Mouse (Mus musculus): ENCODE results near the gene Neu3. TPM values are rescaled to one million over a fixed set of nuclear protein-coding genes. Genes with fewer than 3 reads are reported as not detected.
A peak's percentile ranks its signal among the peaks of the same experiment; 100 is the strongest.
"Not testable (repeated sequence)": the region's sequence is repeated elsewhere in the genome, so short reads cannot be mapped to it uniquely, and the experiment has no call there.

Neu3 gene
- polyA plus RNA-seq, 1 experiment from 2014 or later, result 3.0 TPM

DNA sequence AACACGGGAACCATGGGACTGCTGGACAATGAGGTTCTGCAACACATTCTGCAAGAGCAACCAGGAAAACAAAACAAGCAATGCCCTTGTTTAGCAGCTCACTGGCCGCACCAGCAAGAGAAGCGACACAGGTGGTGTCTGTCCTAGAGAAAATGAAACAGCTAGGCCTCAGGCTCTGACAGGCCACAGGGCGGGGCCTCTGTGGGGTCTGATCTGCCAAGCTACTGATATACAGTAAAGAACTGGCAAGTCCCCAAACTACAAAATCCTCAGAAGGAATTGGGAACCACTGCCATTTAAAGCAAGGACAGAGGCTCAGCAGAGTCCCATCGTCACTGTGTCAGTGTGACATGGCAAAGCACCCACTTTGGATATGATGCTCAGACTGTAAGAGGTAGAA is 5.8 kb downstream of the Neu3 start:
- H3K9ac ChIP-seq (replicated peaks; ENCODE audit: low read length), result no peak overlapping the region
- no peaks in the 10 kb centered on the region for H3K27me3 ChIP-seq (ENCODE audit: insufficient read depth, low read length)
- ATAC-seq (ENCODE audit: low FRiP score, low TSS enrichment), result no peak
- H3K9me3 ChIP-seq (ENCODE audit: low read length), result no peaks in the 10 kb centered on the region
- 62% methylated on average over 5 of the region's 5 CpGs for WGBS
- H3K4me2 ChIP-seq (replicated peaks; ENCODE audit: low read depth, low read length), result no peak overlapping the region
- H3K4me3 ChIP-seq (ENCODE audit: low read length), result no peak overlapping the region
- no peaks in the 10 kb centered on the region for H3K36me3 ChIP-seq (ENCODE audit: insufficient read depth, low read length)
- peaks cover 2% of the 10 kb centered on the region; the same call in 1 of the 2 replicates for H3K4me1 ChIP-seq (ENCODE audit: insufficient read depth, low read length)
- H3K27ac ChIP-seq (ENCODE audit: low read length), result no peak overlapping the region

DNA sequence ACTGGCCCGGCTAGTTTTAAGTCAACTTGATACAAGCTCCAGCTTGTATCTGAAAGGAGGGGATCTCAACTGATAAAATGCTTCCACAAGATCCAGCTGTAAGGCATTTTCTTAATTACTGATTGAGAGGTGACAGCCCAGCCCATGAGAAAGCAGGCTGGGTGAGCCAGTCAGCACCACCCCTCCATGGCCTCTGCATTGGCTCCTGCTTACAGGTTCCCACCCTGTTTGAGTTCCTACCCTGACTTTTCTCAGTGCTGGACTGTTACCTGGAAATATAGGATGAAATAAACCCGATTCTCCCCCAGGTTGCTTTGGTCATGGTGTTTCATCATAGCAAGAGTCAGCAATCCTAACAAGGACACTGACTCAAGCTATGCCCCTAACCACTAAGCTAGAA is 6.3 kb downstream of the Neu3 start:
- Histone ChIP-seq H3K36me3 (ENCODE audit: insufficient read depth, low read length) (no peaks in the 10 kb centered on the region), H3K4me3 (ENCODE audit: low read length) (no peak overlapping the region), H3K27ac (ENCODE audit: low read length) (no peak overlapping the region), H3K9ac (replicated peaks; ENCODE audit: low read length) (no peak overlapping the region), H3K4me1 (ENCODE audit: insufficient read depth, low read length) (peaks cover 2% of the 10 kb centered on the region; the same call in 1 of the 2 replicates), H3K4me2 (replicated peaks; ENCODE audit: low read depth, low read length) (no peak overlapping the region), H3K9me3 (ENCODE audit: low read length) (no peaks in the 10 kb centered on the region), H3K27me3 (ENCODE audit: insufficient read depth, low read length) (no peaks in the 10 kb centered on the region)
- WGBS, result 83% methylated on average over 2 of the region's 2 CpGs
- no peak for ATAC-seq (ENCODE audit: low FRiP score, low TSS enrichment)

DNA sequence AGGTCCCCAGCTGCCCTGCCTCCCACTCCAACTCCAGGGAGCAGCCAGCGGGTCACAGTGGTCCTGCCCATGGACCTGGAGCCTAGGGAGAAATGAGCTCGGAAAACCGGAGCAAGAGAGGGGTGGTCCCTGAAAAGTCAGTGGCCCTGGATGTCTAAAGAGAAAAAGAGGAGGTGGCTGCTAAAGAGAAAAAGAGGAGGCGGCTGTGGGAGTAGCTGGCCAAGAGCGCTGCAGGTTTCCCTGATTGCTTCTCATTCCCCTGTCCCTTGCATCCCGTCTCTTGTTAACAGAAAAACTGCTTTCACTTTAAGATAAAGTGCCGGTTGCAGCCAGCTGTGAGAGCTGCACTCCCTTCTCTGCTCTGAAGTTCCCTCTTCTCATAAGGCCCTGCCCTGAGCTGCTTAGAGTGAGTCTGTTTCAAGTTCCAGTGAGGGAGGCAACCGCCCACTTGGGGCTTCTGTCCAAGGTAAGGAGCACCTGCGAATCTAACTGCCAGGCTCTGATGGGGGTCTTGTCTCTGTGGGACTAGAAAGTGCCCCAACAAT is 10.0 kb downstream of the Neu3 start:
- H3K4me2 ChIP-seq (replicated peaks; ENCODE audit: low read depth, low read length), result peak overlapping the region; percentile 33; the same call in 1 of the 2 replicates
- 12% methylated on average over 9 of the region's 9 CpGs for WGBS
- H3K4me3 ChIP-seq (ENCODE audit: low read length), result not testable (repeated sequence)

DNA sequence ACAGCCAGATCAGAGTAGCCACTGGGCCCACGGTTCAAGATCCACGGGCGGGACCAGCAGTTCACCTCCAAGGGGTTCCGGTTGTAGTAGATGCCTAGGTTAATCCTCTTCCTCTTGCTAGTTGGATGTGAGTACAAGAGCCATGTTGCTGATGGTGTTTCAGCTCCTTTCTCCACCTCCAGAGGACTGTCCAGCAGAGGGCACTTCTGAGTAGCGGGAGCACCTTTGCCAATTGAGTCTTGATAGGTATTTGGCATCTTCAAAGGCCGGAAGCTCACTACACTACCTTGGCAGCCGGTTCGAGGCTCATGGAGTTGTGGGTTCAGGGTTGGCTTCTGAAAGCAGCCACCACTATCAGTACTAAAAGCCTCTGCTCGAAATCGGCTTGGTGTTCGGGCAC is 14.8 kb downstream of the Neu3 start:
- H3K27me3 ChIP-seq (ENCODE audit: insufficient read depth, low read length), result no peaks in the 10 kb centered on the region
- H3K9me3 ChIP-seq (ENCODE audit: low read length), result no peaks in the 10 kb centered on the region
- H3K4me2 ChIP-seq (replicated peaks; ENCODE audit: low read depth, low read length), result no peak overlapping the region
- H3K4me3 ChIP-seq (ENCODE audit: low read length), result no peak overlapping the region
- no peak overlapping the region for H3K27ac ChIP-seq (ENCODE audit: low read length)
- WGBS, result 95% methylated on average over 11 of the region's 11 CpGs
- H3K36me3 ChIP-seq (ENCODE audit: insufficient read depth, low read length), result no peaks in the 10 kb centered on the region
- no peaks in the 10 kb centered on the region for H3K4me1 ChIP-seq (ENCODE audit: insufficient read depth, low read length)
- no peak overlapping the region for H3K9ac ChIP-seq (replicated peaks; ENCODE audit: low read length)
- ATAC-seq (ENCODE audit: low FRiP score, low TSS enrichment), result no peak

More for the DNA sequence above, 10.0 kb downstream of the Neu3 start:
- not testable (repeated sequence) for H3K9ac ChIP-seq (replicated peaks; ENCODE audit: low read length); H3K9me3 ChIP-seq (ENCODE audit: low read length); H3K36me3 ChIP-seq (ENCODE audit: insufficient read depth, low read length); H3K4me1 ChIP-seq (ENCODE audit: insufficient read depth, low read length); ATAC-seq (ENCODE audit: low FRiP score, low TSS enrichment); H3K27me3 ChIP-seq (ENCODE audit: insufficient read depth, low read length)
- H3K27ac ChIP-seq (ENCODE audit: low read length), result 0 out of 2 replicates have a peak overlapping the region, but pooled peaks have one; percentile 50

DNA sequence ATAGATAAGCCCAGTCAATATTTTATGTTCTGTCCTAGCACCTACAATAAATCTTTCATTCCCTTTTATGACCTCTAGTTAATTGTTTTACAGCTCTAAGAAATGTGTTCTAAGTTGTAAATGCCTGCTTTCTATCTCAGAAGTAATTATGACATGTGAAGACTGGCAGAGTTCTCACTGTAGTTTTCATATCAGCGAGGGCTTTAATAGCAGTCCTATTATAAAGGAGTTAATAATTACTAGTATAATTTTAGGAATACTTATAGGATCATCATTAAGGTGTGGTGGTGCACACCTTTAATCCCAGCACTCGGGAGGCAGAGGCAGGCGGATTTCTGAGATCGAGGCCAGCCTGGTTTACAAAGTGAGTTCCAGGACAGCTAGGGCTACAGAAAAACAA is 16.6 kb downstream of the Neu3 start:
- H3K4me3 ChIP-seq (ENCODE audit: low read length), result no peak overlapping the region
- WGBS, result 80% methylated on average over 4 of the region's 4 CpGs
- no peak for ATAC-seq (ENCODE audit: low FRiP score, low TSS enrichment)
- no peaks in the 10 kb centered on the region for H3K27me3 ChIP-seq (ENCODE audit: insufficient read depth, low read length)
- no peaks in the 10 kb centered on the region for H3K36me3 ChIP-seq (ENCODE audit: insufficient read depth, low read length)
- H3K4me1 ChIP-seq (ENCODE audit: insufficient read depth, low read length), result no peaks in the 10 kb centered on the region
- H3K9ac ChIP-seq (replicated peaks; ENCODE audit: low read length), result no peak overlapping the region
- no peak overlapping the region for H3K27ac ChIP-seq (ENCODE audit: low read length)
- H3K9me3 ChIP-seq (ENCODE audit: low read length), result no peaks in the 10 kb centered on the region
- no peak overlapping the region for H3K4me2 ChIP-seq (replicated peaks; ENCODE audit: low read depth, low read length)

DNA sequence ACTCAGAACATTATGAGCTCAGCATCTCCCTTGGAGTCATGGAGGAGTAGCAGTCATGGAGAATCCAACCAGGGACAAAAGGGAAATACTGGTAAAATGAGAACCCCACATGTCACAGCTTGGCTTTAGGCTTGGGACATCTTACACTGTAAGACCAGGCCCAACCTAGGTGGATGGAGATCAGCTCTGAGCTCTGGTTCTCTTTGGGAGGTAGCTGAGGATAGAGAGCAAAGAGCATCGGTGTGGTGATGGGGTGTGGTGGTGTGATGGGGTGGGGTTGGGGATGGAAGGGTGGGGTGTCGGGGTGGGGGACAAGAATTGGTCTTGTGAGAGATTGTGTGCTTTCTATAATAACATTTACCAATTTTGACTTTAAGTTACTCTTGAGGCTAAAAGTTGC is 17.4 kb downstream of the Neu3 start:
- H3K4me1 ChIP-seq (ENCODE audit: insufficient read depth, low read length), result no peaks in the 10 kb centered on the region
- H3K4me2 ChIP-seq (replicated peaks; ENCODE audit: low read depth, low read length), result no peak overlapping the region
- no peaks in the 10 kb centered on the region for H3K36me3 ChIP-seq (ENCODE audit: insufficient read depth, low read length)
- no peaks in the 10 kb centered on the region for H3K9me3 ChIP-seq (ENCODE audit: low read length)
- H3K9ac ChIP-seq (replicated peaks; ENCODE audit: low read length), result no peak overlapping the region
- no peak overlapping the region for H3K4me3 ChIP-seq (ENCODE audit: low read length)
- WGBS, result 88% methylated on average over 2 of the region's 2 CpGs
- no peak for ATAC-seq (ENCODE audit: low FRiP score, low TSS enrichment)
- H3K27ac ChIP-seq (ENCODE audit: low read length), result no peak overlapping the region
- H3K27me3 ChIP-seq (ENCODE audit: insufficient read depth, low read length), result no peaks in the 10 kb centered on the region

DNA sequence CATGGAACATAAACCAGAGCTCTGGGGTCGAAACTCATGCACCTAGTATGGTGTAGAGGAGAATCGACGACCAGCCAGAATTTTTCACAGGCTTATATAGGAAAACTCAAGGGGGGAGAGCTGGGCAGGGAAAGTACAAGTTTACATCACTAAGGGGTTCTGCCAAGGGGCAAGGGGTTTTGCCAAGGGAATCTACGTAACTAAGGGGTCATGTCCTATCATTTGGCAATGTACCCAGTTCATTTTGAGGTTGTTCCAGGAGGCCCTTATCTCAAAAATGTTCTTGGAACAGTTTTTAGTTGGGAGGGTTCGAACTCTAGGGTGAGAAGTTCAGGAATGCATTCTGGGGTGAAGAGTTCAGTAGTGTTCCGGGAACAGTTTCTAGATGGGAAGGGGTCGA is 21.2 kb downstream of the Neu3 start:
- 70% methylated on average over 7 of the region's 7 CpGs for WGBS
- not testable (repeated sequence) for H3K27me3 ChIP-seq (ENCODE audit: insufficient read depth, low read length); H3K4me3 ChIP-seq (ENCODE audit: low read length); H3K9ac ChIP-seq (replicated peaks; ENCODE audit: low read length); H3K9me3 ChIP-seq (ENCODE audit: low read length); H3K36me3 ChIP-seq (ENCODE audit: insufficient read depth, low read length); H3K27ac ChIP-seq (ENCODE audit: low read length); ATAC-seq (ENCODE audit: low FRiP score, low TSS enrichment); H3K4me1 ChIP-seq (ENCODE audit: insufficient read depth, low read length); H3K4me2 ChIP-seq (replicated peaks; ENCODE audit: low read depth, low read length)

DNA sequence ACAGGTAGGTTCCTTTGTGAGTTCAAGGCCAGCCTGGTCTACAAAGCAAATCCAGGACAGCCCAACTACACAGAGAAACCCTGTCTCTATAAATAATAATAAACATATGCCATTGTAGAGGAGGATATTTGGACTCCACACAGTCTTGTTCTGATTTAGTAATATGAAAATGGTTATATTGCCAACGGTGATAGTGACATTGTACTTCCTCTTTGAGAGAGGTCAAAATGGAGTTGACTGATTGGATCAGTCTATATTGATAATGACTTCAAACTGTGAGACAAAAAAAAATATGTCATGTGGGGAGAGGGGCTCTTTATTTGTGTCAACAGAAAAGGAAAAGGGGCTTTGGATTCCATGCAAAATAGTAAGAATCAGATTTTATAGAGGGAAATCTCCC is 22.9 kb downstream of the Neu3 start:
- ATAC-seq (ENCODE audit: low FRiP score, low TSS enrichment), result no peak
- Histone ChIP-seq H3K4me3 (ENCODE audit: low read length) (no peak overlapping the region), H3K4me1 (ENCODE audit: insufficient read depth, low read length) (no peaks in the 10 kb centered on the region), H3K9ac (replicated peaks; ENCODE audit: low read length) (no peak overlapping the region), H3K27me3 (ENCODE audit: insufficient read depth, low read length) (no peaks in the 10 kb centered on the region), H3K4me2 (replicated peaks; ENCODE audit: low read depth, low read length) (no peak overlapping the region), H3K36me3 (ENCODE audit: insufficient read depth, low read length) (no peaks in the 10 kb centered on the region), H3K9me3 (ENCODE audit: low read length) (peaks cover 2% of the 10 kb centered on the region; the same call in 1 of the 2 replicates), H3K27ac (ENCODE audit: low read length) (no peak overlapping the region)
- 80% methylated on average over 1 of the region's 1 CpGs for WGBS

DNA sequence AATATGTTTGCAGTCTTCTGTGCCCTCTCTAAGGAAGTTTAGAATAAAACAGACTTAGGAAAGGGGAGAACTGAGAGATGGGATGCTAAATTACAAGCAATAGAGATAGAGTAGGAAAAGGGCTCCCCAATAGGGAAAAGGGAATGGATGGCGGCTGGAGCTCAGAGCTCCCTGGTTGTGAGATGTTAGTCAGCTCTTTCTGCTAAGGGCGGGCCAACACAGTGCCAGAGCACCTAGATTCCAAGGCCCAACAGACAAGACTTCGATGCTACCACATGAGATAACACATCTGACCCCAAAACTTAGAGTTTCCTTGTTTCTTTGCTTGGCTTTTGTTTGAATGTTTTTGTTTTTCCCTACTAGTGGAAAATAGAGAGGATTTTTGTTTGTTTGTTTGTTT is 24.2 kb downstream of the Neu3 start:
- 92% methylated on average over 3 of the region's 3 CpGs for WGBS
- not testable (repeated sequence) for H3K4me3 ChIP-seq (ENCODE audit: low read length)

DNA sequence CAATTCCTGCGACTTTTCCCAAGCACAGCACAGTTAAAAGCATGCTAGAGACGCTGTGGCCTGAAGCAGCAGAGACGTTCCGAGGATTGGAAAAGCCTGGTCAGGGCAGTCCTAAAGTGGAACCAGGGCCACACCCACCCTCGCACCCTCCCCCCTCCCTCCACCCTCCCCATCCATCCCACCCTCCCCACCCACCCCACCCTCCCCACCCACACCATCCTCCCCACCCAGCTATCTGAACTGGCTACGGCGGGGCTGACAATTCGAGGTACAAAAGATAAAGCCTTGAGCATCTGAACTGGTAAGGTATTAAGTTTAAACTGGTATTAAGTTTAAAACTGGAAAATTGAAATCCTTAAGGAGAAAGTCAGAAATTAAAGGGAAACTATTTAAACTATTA is 24.7 kb downstream of the Neu3 start:
- no peak overlapping the region for H3K27ac ChIP-seq (ENCODE audit: low read length)
- no peak overlapping the region for H3K4me3 ChIP-seq (ENCODE audit: low read length)
- H3K9ac ChIP-seq (replicated peaks; ENCODE audit: low read length), result no peak overlapping the region
- H3K36me3 ChIP-seq (ENCODE audit: insufficient read depth, low read length), result no peaks in the 10 kb centered on the region
- 64% methylated on average over 8 of the region's 8 CpGs for WGBS
- H3K4me1 ChIP-seq (ENCODE audit: insufficient read depth, low read length), result no peaks in the 10 kb centered on the region
- no peaks in the 10 kb centered on the region for H3K27me3 ChIP-seq (ENCODE audit: insufficient read depth, low read length)
- H3K9me3 ChIP-seq (ENCODE audit: low read length), result peaks cover 2% of the 10 kb centered on the region; the same call in 1 of the 2 replicates
- ATAC-seq (ENCODE audit: low FRiP score, low TSS enrichment), result no peak
- H3K4me2 ChIP-seq (replicated peaks; ENCODE audit: low read depth, low read length), result no peak overlapping the region

More for the DNA sequence above, 24.2 kb downstream of the Neu3 start:
- not testable (repeated sequence) for H3K27me3 ChIP-seq (ENCODE audit: insufficient read depth, low read length); H3K36me3 ChIP-seq (ENCODE audit: insufficient read depth, low read length); H3K27ac ChIP-seq (ENCODE audit: low read length); H3K9ac ChIP-seq (replicated peaks; ENCODE audit: low read length); H3K4me2 ChIP-seq (replicated peaks; ENCODE audit: low read depth, low read length); ATAC-seq (ENCODE audit: low FRiP score, low TSS enrichment); H3K4me1 ChIP-seq (ENCODE audit: insufficient read depth, low read length); H3K9me3 ChIP-seq (ENCODE audit: low read length)

Data from kidney, embryonic 16.5 days (tissue).